Mouse (Mus musculus) bone marrow, adult 2 months (tissue): ENCODE measurements around the gene Epha7. TPM values are rescaled to one million over a fixed set of nuclear protein-coding genes. Genes with fewer than 3 reads are reported as not detected.

Experiments
- H3K27ac ChIP-seq: fragments of 200-500 bp; 2 replicates; pipeline ENCODE4 v1.5.1; 2012; ENCODE audit warnings: low read depth, mild to moderate bottlenecking, control low read depth, inconsistent platforms, low read length; ENCODE audit not compliant: control insufficient read depth, poor library complexity, insufficient read depth
- H3K4me1 ChIP-seq: fragments of 200-500 bp; 2 replicates; pipeline ENCODE4 v1.6.1; 2011; ENCODE audit warnings: low read length; ENCODE audit not compliant: control insufficient read depth, insufficient read depth
- H3K4me3 ChIP-seq: fragments of 200-500 bp; replicated peaks from 2 replicates; pipeline ENCODE3; 2011; ENCODE audit warnings: mild to moderate bottlenecking, low read depth, low read length, control low read depth; ENCODE audit not compliant: control insufficient read depth
- CTCF ChIP-seq: fragments of 200-500 bp; IDR thresholded peaks from 2 replicates; pipeline ENCODE4 v1.5.1; 2011; ENCODE audit warnings: low read length, control low read depth; ENCODE audit not compliant: control insufficient read depth, insufficient read depth
- POLR2A ChIP-seq: fragments of 200-500 bp; IDR thresholded peaks from 2 replicates; pipeline ENCODE4 v1.6.1; 2011; ENCODE audit warnings: low read depth, mild to moderate bottlenecking, control low read depth, low read length, borderline replicate concordance; ENCODE audit not compliant: control insufficient read depth
- WGBS: fragments of 180-500 bp; shearing (Covaris S2); methylation state at CpG from one replicate; pipeline ENCODE4 v1.1.7; 2018; 5-methylcytosine and 5-hydroxymethylcytosine counted together
- polyA plus RNA-seq: library from polyadenylated mRNA; stranded (reverse); fragments of >200 nt; gene quantifications from 2 replicates; pipeline ENCODE4 v1.2.4, GENCODE M21; 2011; ENCODE audit warnings: low replicate concordance; ENCODE audit not compliant: missing spikeins, insufficient read depth, insufficient read length

Epha7 gene
- polyA plus RNA-seq, 1 experiment = 0.45 TPM

- TF ChIP-seq POLR2A (no peak), CTCF (no peak)
- 7% methylated on average over 6 of the region's 6 CpGs for WGBS
- Histone ChIP-seq H3K4me1 (no peaks in the 10 kb centered on the region), H3K4me3 (peak overlapping the region; percentile 28), H3K27ac (peak overlapping the region; percentile 48; the same call in 1 of the 2 replicates)
These were observed 131.3 kb downstream of the Epha7 start for GRCm38 (mm10) chr4:28944237-28944636.

- no peaks in the 10 kb centered on the region for H3K4me1 ChIP-seq
- no peak overlapping the region for H3K4me3 ChIP-seq
- no peak for TF ChIP-seq CTCF
- no peak for TF ChIP-seq POLR2A
- H3K27ac ChIP-seq = no peak overlapping the region
- 85% methylated on average over 9 of the region's 9 CpGs for WGBS
These were observed 148.1 kb downstream of the Epha7 start for GRCm38 (mm10) chr4:28960889-28961560.

GRCm38 (mm10) chr4:28967584-28968315 is 154.8 kb downstream of the Epha7 start:
- Histone ChIP-seq H3K4me3 (no peak overlapping the region), H3K4me1 (no peaks in the 10 kb centered on the region), H3K27ac (no peak overlapping the region)
- TF ChIP-seq POLR2A (no peak), CTCF (no peak)
- WGBS = 47% methylated on average over 3 of the region's 3 CpGs

- Histone ChIP-seq H3K4me3 (no peak overlapping the region), H3K4me1 (no peaks in the 10 kb centered on the region), H3K27ac (no peak overlapping the region)
- TF ChIP-seq POLR2A (no peak), CTCF (no peak)
- 73% methylated on average over 3 of the region's 3 CpGs for WGBS
These were observed 185.7 kb downstream of the Epha7 start for GRCm38 (mm10) chr4:28998462-28999286.

GRCm38 (mm10) chr4:28999287-28999595 is 186.3 kb downstream of the Epha7 start:
- Histone ChIP-seq H3K27ac (no peak overlapping the region), H3K4me1 (no peaks in the 10 kb centered on the region), H3K4me3 (no peak overlapping the region)
- TF ChIP-seq POLR2A (no peak), CTCF (no peak)
- 87% methylated on average over 2 of the region's 2 CpGs for WGBS

- TF ChIP-seq CTCF (no peak), POLR2A (no peak)
- Histone ChIP-seq H3K4me1 (no peaks in the 10 kb centered on the region), H3K27ac (no peak overlapping the region), H3K4me3 (no peak overlapping the region)
- 78% methylated on average over 3 of the region's 3 CpGs for WGBS
These were observed 197.4 kb downstream of the Epha7 start for GRCm38 (mm10) chr4:29010333-29010732.
